Mouse (Mus musculus) liver, adult 2 months (tissue): ENCODE data around the gene Timp3. TPM values are rescaled to one million over a fixed set of nuclear protein-coding genes. Genes with fewer than 3 reads are reported as not detected.

ENCODE experiments used
- DNase-seq: peaks from one replicate; pipeline ENCODE4 v3.0.0-alpha.2; 2011; ENCODE audit warnings: low read depth, low spot score; ENCODE audit errors: extremely low read depth
- H3K27ac ChIP-seq: fragments of 200-500 bp; replicated peaks from 2 replicates; pipeline ENCODE4 v1.5.1; 2012; ENCODE audit warnings: low read depth, mild to moderate bottlenecking, control low read depth, inconsistent platforms, low read length; ENCODE audit not compliant: insufficient read depth
- H3K27me3 ChIP-seq: fragments of 200-500 bp; 2 replicates; pipeline ENCODE4 v1.6.1; 2012; ENCODE audit warnings: mild to moderate bottlenecking, moderate library complexity, low read length, inconsistent platforms; ENCODE audit not compliant: control insufficient read depth, insufficient read depth
- H3K36me3 ChIP-seq: fragments of 200-500 bp; 2 replicates; pipeline ENCODE4 v1.6.1; 2012; ENCODE audit warnings: low read length, inconsistent platforms; ENCODE audit not compliant: control insufficient read depth, insufficient read depth
- H3K4me1 ChIP-seq: fragments of 200-500 bp; 2 replicates; pipeline ENCODE4 v1.6.1; 2011; ENCODE audit warnings: low read length; ENCODE audit not compliant: control insufficient read depth, insufficient read depth
- H3K4me3 ChIP-seq: fragments of 200-500 bp; 2 replicates; pipeline ENCODE4 v1.5.1; 2011; ENCODE audit warnings: low read depth, mild to moderate bottlenecking, control low read depth, low read length, moderate library complexity; ENCODE audit not compliant: insufficient read depth
- H3K79me2 ChIP-seq: fragments of 200-500 bp; 2 replicates; pipeline ENCODE4 v1.6.1; 2012; ENCODE audit warnings: inconsistent platforms, mild to moderate bottlenecking, low read length, moderate library complexity; ENCODE audit not compliant: control insufficient read depth, insufficient read depth
- H3K9ac ChIP-seq: fragments of 200-500 bp; 2 replicates; pipeline ENCODE4 v1.6.1; 2012; ENCODE audit warnings: low read depth, mild to moderate bottlenecking, control low read depth, inconsistent platforms, low read length
- CTCF ChIP-seq: fragments of 200-500 bp; IDR thresholded peaks from 2 replicates; pipeline ENCODE4 v1.5.1; 2011; ENCODE audit warnings: low read depth, low read length, control low read depth
- POLR2A ChIP-seq: fragments of 200-500 bp; IDR thresholded peaks from 2 replicates; pipeline ENCODE4 v1.6.1; 2011; ENCODE audit warnings: low read length, control low read depth; ENCODE audit not compliant: insufficient read depth; ENCODE audit errors: extremely low read depth
- WGBS: fragments of 180-500 bp; shearing (Covaris S2); methylation state at CpG from one replicate; pipeline ENCODE4 v1.1.7; 2018; 5-methylcytosine and 5-hydroxymethylcytosine counted together
- polyA plus RNA-seq: library from polyadenylated mRNA; depleted of rRNA; stranded (reverse); fragments of >200 nt; gene quantifications from 2 replicates; pipeline ENCODE4 v1.2.3, GENCODE M21; 2012
- total RNA-seq: library from RNA; depleted of rRNA; stranded (reverse); fragments of >200 nt; gene quantifications from 2 replicates; pipeline ENCODE4 v1.2.3, GENCODE M21; 2014

Timp3 gene
- total and polyA plus RNA-seq, 2 experiments = 5.2 to 12.8 TPM

- WGBS = 45% methylated on average over 2 of the region's 2 CpGs
Measured at GRCm38 (mm10) chr10:86380626-86381025, 80.5 kb downstream of the Timp3 start.

GRCm38 (mm10) chr10:86381150-86381921 lies 81.2 kb downstream of the Timp3 start:
- TF ChIP-seq CTCF (no peak), POLR2A (no peak)
- H3K27ac ChIP-seq = no peak overlapping the region
- no peaks in the 10 kb centered on the region for H3K27me3 ChIP-seq
- no peak overlapping the region for H3K4me3 ChIP-seq
- H3K79me2 ChIP-seq = no peaks in the 10 kb centered on the region
- no peaks in the 10 kb centered on the region for H3K36me3 ChIP-seq
- H3K4me1 ChIP-seq = no peaks in the 10 kb centered on the region
- DNase-seq = no peak
- 88% methylated on average over 9 of the region's 9 CpGs for WGBS
- no peak overlapping the region for H3K9ac ChIP-seq

More at GRCm38 (mm10) chr10:86380626-86381025, 80.5 kb downstream of the Timp3 start:
- Histone ChIP-seq H3K36me3 (no peaks in the 10 kb centered on the region), H3K79me2 (no peaks in the 10 kb centered on the region), H3K27me3 (no peaks in the 10 kb centered on the region), H3K4me3 (no peak overlapping the region), H3K27ac (no peak overlapping the region), H3K9ac (no peak overlapping the region), H3K4me1 (no peaks in the 10 kb centered on the region; the same call in 1 of the 2 replicates)
- DNase-seq = peak; percentile 40
- TF ChIP-seq POLR2A = no peak
- TF ChIP-seq CTCF = no peak

GRCm38 (mm10) chr10:86381922-86382260 lies 81.7 kb downstream of the Timp3 start:
- H3K36me3 ChIP-seq = no peaks in the 10 kb centered on the region
- no peaks in the 10 kb centered on the region for H3K4me1 ChIP-seq
- WGBS = 74% methylated on average over 2 of the region's 2 CpGs
- H3K4me3 ChIP-seq = no peak overlapping the region
- TF ChIP-seq CTCF (no peak), POLR2A (no peak)
- no peak for DNase-seq
- H3K9ac ChIP-seq = no peak overlapping the region
- no peaks in the 10 kb centered on the region for H3K27me3 ChIP-seq
- H3K79me2 ChIP-seq = no peaks in the 10 kb centered on the region
- no peak overlapping the region for H3K27ac ChIP-seq

GRCm38 (mm10) chr10:86384655-86385054 lies 84.5 kb downstream of the Timp3 start:
- Histone ChIP-seq H3K9ac (no peak overlapping the region), H3K79me2 (no peaks in the 10 kb centered on the region), H3K36me3 (no peaks in the 10 kb centered on the region), H3K4me3 (no peak overlapping the region), H3K27me3 (no peaks in the 10 kb centered on the region), H3K4me1 (no peaks in the 10 kb centered on the region), H3K27ac (no peak overlapping the region)
- no peak for DNase-seq
- TF ChIP-seq CTCF (no peak), POLR2A (no peak)
- WGBS = 88% methylated on average over 2 of the region's 2 CpGs

- Histone ChIP-seq H3K79me2 (no peaks in the 10 kb centered on the region), H3K9ac (no peak overlapping the region), H3K36me3 (no peaks in the 10 kb centered on the region), H3K4me1 (no peaks in the 10 kb centered on the region), H3K27me3 (no peaks in the 10 kb centered on the region), H3K27ac (no peak overlapping the region), H3K4me3 (no peak overlapping the region)
- 87% methylated on average over 4 of the region's 4 CpGs for WGBS
- no peak for DNase-seq
- TF ChIP-seq POLR2A = no peak
- TF ChIP-seq CTCF = no peak
Measured at GRCm38 (mm10) chr10:86385656-86386055, 85.5 kb downstream of the Timp3 start.

GRCm38 (mm10) chr10:86386232-86386631 lies 86.1 kb downstream of the Timp3 start:
- Histone ChIP-seq H3K4me3 (no peak overlapping the region), H3K27ac (no peak overlapping the region), H3K36me3 (no peaks in the 10 kb centered on the region), H3K79me2 (no peaks in the 10 kb centered on the region), H3K4me1 (no peaks in the 10 kb centered on the region), H3K9ac (no peak overlapping the region), H3K27me3 (no peaks in the 10 kb centered on the region)
- no peak for TF ChIP-seq POLR2A
- TF ChIP-seq CTCF = no peak
- 91% methylated on average over 4 of the region's 4 CpGs for WGBS
- DNase-seq = no peak
